Mouse (Mus musculus): ENCODE results near the gene Rab11fip3.

DNA sequence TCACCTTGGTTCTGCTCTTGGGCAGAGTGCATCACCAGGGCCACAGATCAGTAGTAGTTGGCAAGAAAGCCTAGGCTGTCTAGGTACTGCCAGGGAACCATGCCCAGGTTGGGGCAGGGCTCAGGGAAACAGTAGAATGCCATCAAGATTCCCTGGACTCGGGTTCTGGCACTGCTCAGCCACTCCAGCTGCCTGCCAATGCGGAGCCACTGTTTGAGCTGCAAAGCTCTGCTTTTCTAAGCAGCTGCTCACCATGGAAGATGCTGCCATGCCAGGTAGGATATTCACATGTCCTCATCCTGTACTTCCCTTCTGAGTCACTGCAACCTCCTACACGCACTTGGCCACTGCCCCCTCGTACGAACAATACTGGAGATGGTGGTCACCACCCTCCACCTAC lies 88.5 kb downstream of the Rab11fip3 start:
- TF ChIP-seq MAX (IDR thresholded peaks at IDR 0.05), result no peak
- TF ChIP-seq CTCF (IDR thresholded peaks at IDR 0.05; ENCODE audit: control insufficient read depth, insufficient read depth, insufficient read length), result no peak
- no peak for TF ChIP-seq MYOD1 (IDR thresholded peaks at IDR 0.05; ENCODE audit: control insufficient read depth, insufficient read length, low read depth)
- TF ChIP-seq MYOG (IDR thresholded peaks at IDR 0.05; ENCODE audit: control insufficient read depth, extremely low read depth, insufficient read length), result no peak
- no peak for TF ChIP-seq USF1 (IDR thresholded peaks at IDR 0.05; ENCODE audit: low read depth)
- TF ChIP-seq CEBPB (IDR thresholded peaks at IDR 0.05; ENCODE audit: low read depth), result no peak
- TF ChIP-seq FOSL1 (IDR thresholded peaks at IDR 0.05; ENCODE audit: insufficient read depth, low read length, poor library complexity, severe bottlenecking), result no peak
